Mouse (Mus musculus) hematopoietic multipotent progenitor cell, adult 10-12 weeks (in vitro differentiated cells): ENCODE results near the gene Lexm. TPM values are rescaled to one million over a fixed set of nuclear protein-coding genes. Genes with fewer than 3 reads are reported as not detected.

Experiments used
- polyA plus RNA-seq: library from polyadenylated mRNA; stranded (reverse); fragments of >175 nt; gene quantifications from 2 replicates; pipeline ENCODE4 v1.2.3, GENCODE M21; 2012; ENCODE audit warnings: low replicate concordance

Lexm gene
- not detected in 2 replicates for polyA plus RNA-seq

DNA sequence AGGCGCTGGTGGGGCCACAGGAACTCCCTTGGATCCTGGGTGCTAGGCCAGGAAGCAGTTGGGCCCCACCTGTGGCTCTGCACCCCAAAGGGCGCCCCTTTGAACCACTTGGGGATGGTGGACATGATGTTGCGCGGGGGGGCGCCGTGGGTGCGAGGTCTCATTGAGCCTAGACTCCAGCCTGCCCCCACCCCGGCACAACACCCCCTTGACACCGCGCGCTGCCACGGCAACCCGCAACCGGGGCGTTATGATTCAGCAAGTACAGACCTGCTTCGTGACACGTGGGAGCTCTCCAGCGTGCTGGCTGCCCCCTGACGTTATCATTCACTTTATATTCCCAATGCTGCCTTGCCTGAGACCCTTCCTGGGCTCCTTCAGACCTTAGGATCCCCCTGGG lies at the start of gene Lexm:
Gene Lexm (minus strand): TSS at position 186 of the 400 bp plus-strand sequence.

DNA sequence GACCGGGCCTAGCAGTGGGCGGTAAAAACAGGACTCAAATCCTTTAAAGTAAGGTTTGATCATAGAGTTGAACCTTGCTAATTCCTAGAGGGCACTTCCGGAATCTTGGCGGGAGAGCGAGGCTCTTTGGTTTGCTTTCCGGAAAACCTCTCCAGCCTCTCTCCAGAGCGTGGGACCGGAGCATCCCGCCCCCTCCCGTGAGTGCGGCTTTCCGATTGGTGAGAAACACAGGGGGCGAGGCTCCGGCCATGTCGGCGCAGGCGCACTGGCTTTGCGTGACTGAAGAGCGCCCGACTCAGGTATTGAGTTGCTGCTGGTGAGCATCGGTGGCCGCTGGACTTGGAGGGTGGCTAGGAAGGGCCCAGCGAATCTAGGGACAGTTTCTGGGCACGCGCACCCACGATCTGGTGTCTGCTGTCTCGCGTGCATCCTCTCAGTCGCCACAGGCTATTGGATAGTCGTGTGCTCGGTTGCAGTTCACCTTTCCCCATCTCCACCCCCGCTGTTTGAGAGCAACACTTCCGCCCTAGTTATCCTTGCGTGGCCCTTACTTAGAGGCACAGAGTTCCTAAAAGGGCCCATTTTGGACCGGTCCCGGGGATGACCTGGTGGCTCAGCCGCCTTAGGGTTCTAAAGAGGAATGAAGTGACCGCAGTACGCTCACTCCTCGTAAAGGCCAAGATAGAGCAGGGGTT lies 33.9 kb upstream of the Lexm start, which contains the start of gene Pars2:
Gene Pars2 (plus strand): TSS at position 237 of the 695 bp plus-strand sequence.

DNA sequence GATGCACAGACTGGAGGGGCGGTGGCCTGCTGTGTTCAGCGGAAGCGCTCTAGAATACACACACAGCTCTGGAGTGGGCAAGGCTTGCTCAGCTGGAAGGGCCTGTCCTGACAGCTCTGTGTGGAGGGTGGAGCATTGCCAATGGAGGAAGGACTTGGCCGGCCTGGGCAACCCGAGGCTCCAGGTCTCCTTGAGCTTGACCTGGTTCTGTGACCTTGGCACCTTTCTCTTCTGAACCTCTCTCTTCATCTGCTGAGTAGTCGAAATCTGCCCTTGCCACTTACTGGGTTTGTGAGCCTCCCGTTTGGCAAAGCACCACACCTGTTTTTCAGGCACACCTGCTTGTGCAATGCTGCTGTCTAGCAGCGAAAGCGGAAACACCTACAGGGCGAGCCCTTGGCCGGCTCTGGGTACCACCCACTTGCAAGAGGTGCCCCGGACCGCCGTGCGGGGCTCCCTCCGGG lies 5.0 kb upstream of the Lexm start, which contains the start of gene Ttc22:
Gene Ttc22 (plus strand): TSS at position 403 of the 464 bp plus-strand sequence.

DNA sequence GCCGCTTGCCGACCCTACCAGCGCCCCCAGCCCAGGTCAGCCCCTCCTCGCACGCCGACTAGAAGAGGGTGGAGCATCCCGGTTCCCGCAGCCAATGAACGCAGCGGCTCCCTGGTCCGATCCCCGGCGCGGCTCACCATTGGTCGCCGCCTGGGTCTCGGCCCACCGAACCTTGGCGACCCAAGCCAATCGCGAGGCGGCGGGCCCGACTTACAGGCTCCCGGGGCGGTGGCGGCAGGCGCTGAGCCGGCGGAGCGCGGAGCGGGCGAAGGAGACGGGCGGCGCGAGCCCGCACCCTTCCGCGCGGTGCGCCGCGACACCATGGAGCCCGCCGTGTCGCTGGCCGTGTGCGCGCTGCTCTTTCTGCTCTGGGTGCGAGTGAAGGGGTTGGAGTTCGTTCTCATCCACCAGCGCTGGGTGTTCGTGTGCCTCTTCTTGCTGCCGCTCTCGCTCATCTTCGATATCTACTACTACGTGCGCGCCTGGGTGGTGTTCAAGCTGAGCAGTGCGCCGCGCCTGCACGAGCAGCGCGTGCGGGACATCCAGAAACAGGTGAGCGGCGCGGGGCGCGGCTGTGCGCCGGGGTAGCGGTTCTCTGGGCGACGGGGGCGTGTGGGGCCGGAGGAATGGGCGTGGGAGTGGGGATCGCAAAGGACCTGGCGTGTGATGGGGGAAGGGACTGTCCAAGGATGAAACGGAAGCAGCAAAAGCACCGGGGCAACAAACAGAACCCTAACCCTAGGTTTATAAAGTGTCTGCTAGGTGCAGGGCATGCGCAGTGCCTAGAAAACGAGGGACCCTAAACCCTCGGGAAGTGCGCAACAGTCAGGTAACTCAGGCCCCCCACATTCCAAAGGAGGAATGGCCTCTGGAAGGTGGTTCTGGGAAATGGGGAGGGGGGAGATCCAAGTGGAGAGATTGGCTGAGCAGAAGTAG lies 55.9 kb downstream of the Lexm start, which contains the start of gene Dhcr24:
Gene Dhcr24 (plus strand): TSS at position 193 of the 936 bp plus-strand sequence.

Other genes starting within 250 kb of the Lexm start
- 0.06 TPM in 1 of 2 replicates, not detected in the other for gene Pcsk9, start 152.9 kb downstream of the Lexm start, polyA plus RNA-seq
- not detected in 2 replicates for gene Bsnd, start 125.0 kb downstream of the Lexm start, polyA plus RNA-seq
- gene Dhcr24, start 56.2 kb downstream of the Lexm start, polyA plus RNA-seq: 13.8 and 14.6 TPM in 2 replicates
- not detected in 2 replicates for gene Ttc22, start 5.2 kb upstream of the Lexm start, polyA plus RNA-seq
- 2.2 and 4.6 TPM in 2 replicates for gene Pars2, start 33.8 kb upstream of the Lexm start, polyA plus RNA-seq
- gene Ttc4, start 61.7 kb upstream of the Lexm start, polyA plus RNA-seq: 2.8 and 19.9 TPM in 2 replicates
- 0.23 and 0.28 TPM in 2 replicates for gene Mroh7, start 113.7 kb upstream of the Lexm start, polyA plus RNA-seq
- not detected in 2 replicates for gene Fam151a, start 116.6 kb upstream of the Lexm start, polyA plus RNA-seq
- 2.4 and 5.9 TPM in 2 replicates for gene Acot11, start 187.8 kb upstream of the Lexm start, polyA plus RNA-seq